Mouse (Mus musculus): ENCODE measurements around the gene Alox12e. TPM values are rescaled to one million over a fixed set of nuclear protein-coding genes. Genes with fewer than 3 reads are reported as not detected.
"Not testable (repeated sequence)": the region's sequence is repeated elsewhere in the genome, so short reads cannot be mapped to it uniquely, and the experiment has no call there.

Gene Alox12e
- not detected in 2 replicates for polyA plus RNA-seq (2014; fragmentation: Nextera tagmentation; extraction: Ambion mirVana)

DNA sequence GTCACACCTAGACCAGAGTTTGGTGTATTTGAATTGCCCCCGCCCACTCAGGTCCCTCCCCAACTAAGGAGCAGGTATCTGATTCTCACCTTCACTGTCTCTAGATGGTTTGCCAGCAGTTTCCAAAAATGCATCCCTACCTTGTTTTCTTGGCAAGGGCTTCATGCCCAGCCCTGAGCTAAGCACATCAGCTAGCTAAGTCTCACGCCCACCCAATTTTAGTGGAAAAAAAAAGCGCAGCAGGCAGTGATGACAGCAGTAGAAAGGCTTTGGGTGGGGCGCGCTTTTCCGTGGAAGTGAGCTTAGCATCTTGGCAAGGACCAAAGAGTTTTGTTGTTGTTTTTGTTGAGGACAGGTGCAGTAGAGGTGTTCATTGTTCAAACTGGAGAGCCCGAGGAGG lies at the start of gene Alox12e:
Gene Alox12e, minus strand, starts transcription at position 101 of the 400 bp plus-strand sequence.
- WGBS, result 28% methylated on average over 7 of the region's 7 CpGs
- no peak within 1 kb of the TSS for H3K27ac ChIP-seq (ENCODE audit: low read depth, low read length)
- H3K36me3 ChIP-seq (ENCODE audit: control insufficient read depth, insufficient read depth, low read length), result no peaks in the 10 kb centered on the region
- no peak within 1 kb of the TSS for H3K4me3 ChIP-seq (ENCODE audit: low read depth, low read length)
- no peaks in the 10 kb centered on the region for H3K9me3 ChIP-seq (replicated peaks; ENCODE audit: control insufficient read depth, low read length)
- no peak for DNase-seq (ENCODE audit: low spot score)
- H3K27me3 ChIP-seq (replicated peaks; ENCODE audit: control insufficient read depth, insufficient read depth, low read length), result peaks cover 25% of the 10 kb centered on the region
- H3K4me1 ChIP-seq (ENCODE audit: control insufficient read depth, insufficient read depth, low read length), result no peaks in the 10 kb centered on the region
- ATAC-seq, result no peak
- H3K4me2 ChIP-seq (ENCODE audit: low read length), result no peak within 1 kb of the TSS
- H3K9ac ChIP-seq (ENCODE audit: low read length), result no peak within 1 kb of the TSS

DNA sequence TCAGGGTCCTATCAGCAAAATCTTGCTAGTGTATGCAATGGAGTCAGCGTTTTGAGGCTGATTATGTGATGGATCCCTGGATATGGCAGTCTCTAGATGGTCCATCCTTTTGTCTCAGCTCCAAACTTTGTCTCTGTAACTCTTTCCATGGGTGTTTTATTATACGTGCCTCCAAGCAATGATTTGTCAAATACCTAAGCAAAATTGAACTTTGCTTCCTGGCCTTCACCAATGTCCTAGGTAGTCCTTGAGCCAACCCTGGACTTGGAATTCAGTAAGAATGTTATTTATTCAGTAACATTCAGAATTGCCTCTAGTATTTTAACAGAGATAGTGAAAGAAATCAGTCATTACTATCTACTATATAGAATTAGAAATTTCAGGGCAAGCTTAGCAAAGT lies 46.2 kb upstream of the Alox12e start:
- not testable (repeated sequence) for H3K4me1 ChIP-seq (ENCODE audit: control insufficient read depth, insufficient read depth, low read length); H3K4me3 ChIP-seq (ENCODE audit: low read depth, low read length); DNase-seq (ENCODE audit: low spot score); ATAC-seq; H3K27me3 ChIP-seq (replicated peaks; ENCODE audit: control insufficient read depth, insufficient read depth, low read length); H3K27ac ChIP-seq (ENCODE audit: low read depth, low read length); H3K4me2 ChIP-seq (ENCODE audit: low read length); H3K9me3 ChIP-seq (replicated peaks; ENCODE audit: control insufficient read depth, low read length); H3K9ac ChIP-seq (ENCODE audit: low read length); H3K36me3 ChIP-seq (ENCODE audit: control insufficient read depth, insufficient read depth, low read length)
- 76% methylated on average over 2 of the region's 2 CpGs for WGBS

DNA sequence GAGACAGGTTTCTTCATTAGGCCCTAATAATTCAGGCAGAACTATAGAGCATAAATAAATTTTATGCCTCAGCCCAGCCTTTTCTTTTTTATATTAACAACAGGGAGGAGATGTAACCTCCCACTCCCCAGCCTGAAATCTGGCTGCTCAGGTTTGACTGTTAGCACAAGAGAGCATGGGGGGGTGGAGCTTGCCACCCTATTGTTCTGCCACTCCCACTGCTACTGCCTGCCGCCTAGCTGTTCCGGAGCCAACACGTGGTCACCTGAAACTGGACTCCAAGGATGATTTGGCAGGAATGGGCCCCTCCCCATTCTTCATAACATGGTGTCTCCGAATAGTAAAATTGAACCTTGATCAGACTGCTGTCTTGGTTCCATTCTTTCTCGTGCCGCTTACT lies 45.3 kb upstream of the Alox12e start:
- not testable (repeated sequence) for H3K9me3 ChIP-seq (replicated peaks; ENCODE audit: control insufficient read depth, low read length); H3K4me2 ChIP-seq (ENCODE audit: low read length); ATAC-seq; H3K4me3 ChIP-seq (ENCODE audit: low read depth, low read length); H3K27ac ChIP-seq (ENCODE audit: low read depth, low read length); H3K27me3 ChIP-seq (replicated peaks; ENCODE audit: control insufficient read depth, insufficient read depth, low read length); H3K9ac ChIP-seq (ENCODE audit: low read length); DNase-seq (ENCODE audit: low spot score); H3K36me3 ChIP-seq (ENCODE audit: control insufficient read depth, insufficient read depth, low read length); H3K4me1 ChIP-seq (ENCODE audit: control insufficient read depth, insufficient read depth, low read length)
- WGBS, result 95% methylated on average over 6 of the region's 6 CpGs

DNA sequence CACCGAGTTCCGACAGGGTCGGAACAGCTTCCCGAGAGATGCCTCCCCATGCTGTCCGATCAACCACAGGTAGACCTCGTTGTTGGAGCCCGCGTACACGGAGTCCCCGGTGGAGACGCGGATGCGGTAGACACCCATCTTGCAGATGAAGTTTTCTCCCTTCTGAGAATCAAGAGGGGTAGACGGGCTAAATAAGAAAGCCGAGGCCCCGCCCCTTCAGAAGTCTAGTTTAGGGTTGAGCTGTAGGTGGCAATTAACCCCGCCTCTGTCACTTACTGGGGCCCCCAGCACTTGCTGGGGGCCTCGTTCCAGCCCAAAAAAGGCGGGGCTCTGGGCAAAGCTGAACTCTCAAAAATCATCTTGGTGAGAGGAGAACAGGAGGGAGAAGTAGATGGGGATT lies 29.4 kb upstream of the Alox12e start, which contains the start of gene Alox15:
Gene Alox15, minus strand, starts transcription at position 164 of the 400 bp plus-strand sequence.
- Histone ChIP-seq H3K4me1 (ENCODE audit: control insufficient read depth, insufficient read depth, low read length) (no peaks in the 10 kb centered on the region), H3K4me2 (ENCODE audit: low read length) (peak within 1 kb of the TSS; percentile 48), H3K9me3 (replicated peaks; ENCODE audit: control insufficient read depth, low read length) (no peaks in the 10 kb centered on the region), H3K27ac (ENCODE audit: low read depth, low read length) (no peak within 1 kb of the TSS), H3K36me3 (ENCODE audit: control insufficient read depth, insufficient read depth, low read length) (no peaks in the 10 kb centered on the region), H3K9ac (ENCODE audit: low read length) (no peak within 1 kb of the TSS), H3K4me3 (ENCODE audit: low read depth, low read length) (peak within 1 kb of the TSS; percentile 16), H3K27me3 (replicated peaks; ENCODE audit: control insufficient read depth, insufficient read depth, low read length) (peaks cover 23% of the 10 kb centered on the region)
- peak; percentile 20 for DNase-seq (ENCODE audit: low spot score)
- ATAC-seq, result no peak
- WGBS, result 2% methylated on average over 19 of the region's 19 CpGs

DNA sequence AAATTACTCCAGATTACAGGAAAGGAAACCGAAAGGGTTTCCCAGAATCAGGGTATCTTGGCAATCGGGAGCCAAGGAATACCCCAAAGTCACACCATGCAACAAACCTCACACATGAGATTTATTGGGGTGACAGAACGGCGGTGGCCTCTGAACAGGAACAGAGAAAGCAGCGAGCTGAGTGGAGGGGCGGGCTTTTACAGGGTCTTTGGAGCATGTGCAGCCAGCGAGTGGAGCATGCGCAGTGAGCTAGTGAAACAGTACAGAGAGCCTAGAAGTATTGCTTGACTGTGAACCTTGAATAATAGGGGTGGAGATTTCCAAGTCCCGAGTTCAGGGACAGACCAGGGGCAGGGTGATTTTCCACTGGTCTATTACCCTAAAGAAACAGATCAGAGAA lies 26.2 kb upstream of the Alox12e start:
- Histone ChIP-seq H3K27ac (ENCODE audit: low read depth, low read length) (no peak overlapping the region), H3K4me2 (ENCODE audit: low read length) (no peak overlapping the region), H3K4me1 (ENCODE audit: control insufficient read depth, insufficient read depth, low read length) (no peaks in the 10 kb centered on the region), H3K9me3 (replicated peaks; ENCODE audit: control insufficient read depth, low read length) (no peaks in the 10 kb centered on the region), H3K9ac (ENCODE audit: low read length) (no peak overlapping the region), H3K4me3 (ENCODE audit: low read depth, low read length) (no peak overlapping the region), H3K27me3 (replicated peaks; ENCODE audit: control insufficient read depth, insufficient read depth, low read length) (peaks cover 23% of the 10 kb centered on the region), H3K36me3 (ENCODE audit: control insufficient read depth, insufficient read depth, low read length) (no peaks in the 10 kb centered on the region)
- WGBS, result 82% methylated on average over 9 of the region's 9 CpGs
- ATAC-seq (no peak), DNase-seq (ENCODE audit: low spot score) (no peak)

DNA sequence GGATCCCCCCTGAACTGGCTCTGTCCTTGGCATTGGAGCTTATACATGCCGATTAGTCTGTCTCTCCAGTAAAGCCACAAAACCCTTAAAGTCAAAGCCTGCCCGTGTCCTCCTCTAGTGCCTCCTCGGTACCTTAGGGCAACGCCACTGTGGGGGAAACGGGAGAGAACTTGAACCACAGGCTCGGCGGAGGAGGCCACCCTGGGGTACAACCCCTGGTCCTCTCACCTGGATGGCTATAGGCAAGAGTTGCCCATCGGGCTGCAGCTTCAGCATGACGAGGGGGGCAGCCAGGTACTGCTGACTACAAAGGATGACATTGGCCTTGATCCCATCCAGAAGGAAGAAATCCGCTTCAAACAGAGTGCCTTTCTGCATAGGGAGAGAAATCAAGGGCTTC lies 25.4 kb upstream of the Alox12e start:
- Histone ChIP-seq H3K4me2 (ENCODE audit: low read length) (no peak overlapping the region), H3K27ac (ENCODE audit: low read depth, low read length) (no peak overlapping the region), H3K9ac (ENCODE audit: low read length) (no peak overlapping the region), H3K27me3 (replicated peaks; ENCODE audit: control insufficient read depth, insufficient read depth, low read length) (peaks cover 17% of the 10 kb centered on the region), H3K4me1 (ENCODE audit: control insufficient read depth, insufficient read depth, low read length) (no peaks in the 10 kb centered on the region), H3K9me3 (replicated peaks; ENCODE audit: control insufficient read depth, low read length) (no peaks in the 10 kb centered on the region), H3K36me3 (ENCODE audit: control insufficient read depth, insufficient read depth, low read length) (no peaks in the 10 kb centered on the region), H3K4me3 (ENCODE audit: low read depth, low read length) (no peak overlapping the region)
- DNase-seq (ENCODE audit: low spot score) (no peak), ATAC-seq (no peak)
- 88% methylated on average over 10 of the region's 10 CpGs for WGBS

DNA sequence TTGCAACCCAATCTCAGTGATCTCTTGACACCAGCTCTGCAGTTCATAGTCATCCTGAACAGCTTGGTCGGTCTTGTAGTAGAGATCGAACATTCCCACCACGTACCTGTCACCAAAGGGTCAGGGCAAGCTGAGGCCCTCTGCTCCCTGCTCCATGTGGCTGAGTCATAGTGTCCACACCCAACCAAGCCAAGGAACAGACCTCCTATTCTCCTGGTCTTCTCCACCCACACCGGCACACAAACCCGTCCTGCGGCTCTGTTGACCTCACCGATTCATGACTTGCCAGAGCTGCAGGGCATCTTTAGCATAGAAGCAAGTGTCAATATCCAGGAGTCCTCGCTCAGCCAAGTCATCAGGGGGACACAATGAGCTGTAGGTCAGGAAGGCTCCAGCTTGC lies 23.1 kb upstream of the Alox12e start:
- Histone ChIP-seq H3K9me3 (replicated peaks; ENCODE audit: control insufficient read depth, low read length) (no peaks in the 10 kb centered on the region), H3K4me2 (ENCODE audit: low read length) (no peak overlapping the region), H3K36me3 (ENCODE audit: control insufficient read depth, insufficient read depth, low read length) (no peaks in the 10 kb centered on the region), H3K4me3 (ENCODE audit: low read depth, low read length) (no peak overlapping the region), H3K27me3 (replicated peaks; ENCODE audit: control insufficient read depth, insufficient read depth, low read length) (no peaks in the 10 kb centered on the region), H3K9ac (ENCODE audit: low read length) (no peak overlapping the region), H3K27ac (ENCODE audit: low read depth, low read length) (no peak overlapping the region), H3K4me1 (ENCODE audit: control insufficient read depth, insufficient read depth, low read length) (no peaks in the 10 kb centered on the region)
- WGBS, result 97% methylated on average over 8 of the region's 8 CpGs
- DNase-seq (ENCODE audit: low spot score), result no peak
- ATAC-seq, result no peak

DNA sequence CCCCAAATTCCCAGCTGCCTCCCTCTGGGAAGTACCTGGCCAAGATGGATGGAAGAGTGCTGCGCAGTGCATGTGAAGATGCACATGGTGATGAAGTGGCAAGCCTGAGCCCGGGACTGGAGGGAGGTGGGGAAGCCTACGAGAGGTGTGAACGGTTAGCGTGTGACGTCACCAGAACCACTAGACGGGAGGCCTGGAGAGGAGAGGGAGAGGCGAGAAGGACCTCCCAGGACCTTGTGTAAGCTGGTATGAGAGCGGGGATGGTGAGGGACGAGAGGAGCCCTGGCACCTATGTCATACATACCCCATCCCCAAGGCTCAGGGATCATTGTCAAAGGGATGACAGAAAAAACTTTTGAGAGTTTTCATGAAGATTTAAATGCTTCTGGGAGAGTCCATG lies 22.6 kb upstream of the Alox12e start:
- H3K27ac ChIP-seq (ENCODE audit: low read depth, low read length), result no peak overlapping the region
- H3K36me3 ChIP-seq (ENCODE audit: control insufficient read depth, insufficient read depth, low read length), result no peaks in the 10 kb centered on the region
- WGBS, result 88% methylated on average over 10 of the region's 10 CpGs
- H3K4me2 ChIP-seq (ENCODE audit: low read length), result no peak overlapping the region
- H3K27me3 ChIP-seq (replicated peaks; ENCODE audit: control insufficient read depth, insufficient read depth, low read length), result no peaks in the 10 kb centered on the region
- no peak overlapping the region for H3K9ac ChIP-seq (ENCODE audit: low read length)
- no peaks in the 10 kb centered on the region for H3K4me1 ChIP-seq (ENCODE audit: control insufficient read depth, insufficient read depth, low read length)
- ATAC-seq (no peak), DNase-seq (ENCODE audit: low spot score) (no peak)
- no peaks in the 10 kb centered on the region for H3K9me3 ChIP-seq (replicated peaks; ENCODE audit: control insufficient read depth, low read length)
- no peak overlapping the region for H3K4me3 ChIP-seq (ENCODE audit: low read depth, low read length)

DNA sequence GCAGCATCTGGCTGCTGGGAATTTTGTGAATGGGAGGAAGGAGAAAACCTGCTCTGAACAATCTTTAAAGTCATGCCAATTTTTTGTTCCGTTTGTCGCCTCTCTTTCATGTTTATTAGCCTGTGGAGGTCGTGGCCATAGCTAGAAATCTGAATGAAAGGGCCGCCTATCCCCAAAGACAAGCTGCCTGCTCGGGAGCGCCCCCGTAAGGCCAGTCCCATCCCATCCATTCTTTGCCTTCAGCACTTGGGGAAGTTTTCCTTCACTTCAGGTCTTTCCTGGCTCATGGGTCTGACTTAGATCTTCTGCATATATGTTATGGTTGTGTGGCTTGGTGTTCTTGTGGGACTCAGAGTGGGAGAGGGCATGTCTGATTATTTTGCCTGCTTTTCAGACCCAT lies 17.1 kb upstream of the Alox12e start:
- no peaks in the 10 kb centered on the region for H3K36me3 ChIP-seq (ENCODE audit: control insufficient read depth, insufficient read depth, low read length)
- no peak for ATAC-seq
- no peak overlapping the region for H3K9ac ChIP-seq (ENCODE audit: low read length)
- DNase-seq (ENCODE audit: low spot score), result no peak
- no peaks in the 10 kb centered on the region for H3K9me3 ChIP-seq (replicated peaks; ENCODE audit: control insufficient read depth, low read length)
- no peaks in the 10 kb centered on the region for H3K27me3 ChIP-seq (replicated peaks; ENCODE audit: control insufficient read depth, insufficient read depth, low read length)
- WGBS, result 41% methylated on average over 7 of the region's 7 CpGs
- no peaks in the 10 kb centered on the region for H3K4me1 ChIP-seq (ENCODE audit: control insufficient read depth, insufficient read depth, low read length)
- no peak overlapping the region for H3K4me3 ChIP-seq (ENCODE audit: low read depth, low read length)
- no peak overlapping the region for H3K27ac ChIP-seq (ENCODE audit: low read depth, low read length)
- no peak overlapping the region for H3K4me2 ChIP-seq (ENCODE audit: low read length)

All from forebrain, embryonic 14.5 days (tissue).